Mouse (Mus musculus): ENCODE measurements around the gene Slc39a11.

GRCm38 (mm10) chr11:113197624-113198023, 452.3 kb downstream of the Slc39a11 start:
- TF ChIP-seq ZKSCAN1 (IDR thresholded peaks at IDR 0.05; ENCODE audit: borderline replicate concordance, low read depth, low read length) (no peak), JUN (IDR thresholded peaks at IDR 0.05; ENCODE audit: insufficient read depth, low read depth, low read length) (no peak), CTCF (conservative IDR thresholded peaks at IDR 0.05 in 1 of 2, IDR thresholded peaks at IDR 0.05 in 1 of 2; ENCODE audit: low read depth in 2 of 2, low read length in 2 of 2) (no peak), HCFC1 (IDR thresholded peaks at IDR 0.05; ENCODE audit: low read depth, low read length) (no peak), RAD21 (IDR thresholded peaks at IDR 0.05; ENCODE audit: low read depth, low read length) (no peak)

All from CH12.LX (cell line).